In genomic region chr7:142321637-142322306, GRCm38 (mm10) we compare ENCODE assay signal across 13 mouse cellular contexts. TPM values are rescaled to one million over a fixed set of nuclear protein-coding genes. Genes with fewer than 3 reads are reported as not detected.
DNase-seq lines count a peak whose midpoint lies in the region; ATAC-seq and TF ChIP-seq lines count a peak whose summit lies in the region.
"Not testable (repeated sequence)": the region's sequence is repeated elsewhere in the genome, so short reads cannot be mapped to it uniquely, and the experiment has no call there.
"Had no signal": no experiment of that assay in that cellular context is flagged by ENCODE, and none has a peak within 500 bp of the region (broad histone marks: within the 10 kb centered on the region; RNA-seq: fewer than 3 reads in every experiment).

No protein-coding gene starts in this region.

- not testable (repeated sequence) for TF ChIP-seq CTCF in thymus, adult 2 months (IDR thresholded peaks at IDR 0.05; ENCODE audit: borderline replicate concordance, control insufficient read depth, extremely low read depth, insufficient read depth, low read length, poor library complexity)

- H3K9ac ChIP-seq in embryonic facial prominence, embryonic 14.5 days (ENCODE audit: low read depth, low read length); intestine, embryonic 15.5 days; limb, embryonic 13.5 days; neural tube, embryonic 15.5 days (replicated peaks): not testable (repeated sequence)
- H3K9ac ChIP-seq in heart, embryonic 12.5 days, result 0 out of 2 replicates have a peak overlapping the region, but pooled peaks have one; percentile 19

- peak; percentile 81; the same call in 1 of the 2 replicates for ATAC-seq in embryonic facial prominence, embryonic 14.5 days (ENCODE audit: low read depth)
- not testable (repeated sequence) for ATAC-seq in heart, embryonic 12.5 days (ENCODE audit: insufficient number of reproducible peaks, low FRiP score); limb, embryonic 13.5 days (ENCODE audit: low FRiP score, low read depth); neural tube, embryonic 15.5 days (ENCODE audit: low FRiP score)
- ATAC-seq in intestine, embryonic 15.5 days, result 0 out of 2 replicates have a peak, but pooled peaks have one; percentile 9

- not testable (repeated sequence) for TF ChIP-seq POLR2A in thymus, adult 2 months (IDR thresholded peaks at IDR 0.05; ENCODE audit: control insufficient read depth, extremely low read depth, insufficient read depth, low read length, poor library complexity)

- H3K4me2 ChIP-seq in embryonic facial prominence, embryonic 14.5 days (ENCODE audit: low read depth, low read length); heart, embryonic 12.5 days; intestine, embryonic 15.5 days (replicated peaks); limb, embryonic 13.5 days (replicated peaks); neural tube, embryonic 15.5 days: not testable (repeated sequence)

- H3K4me1 ChIP-seq in embryonic facial prominence, embryonic 14.5 days (ENCODE audit: control insufficient read depth, insufficient read depth, low read length), result not testable (repeated sequence)
- H3K4me1 ChIP-seq in heart, embryonic 12.5 days (replicated peaks), result peaks cover 48% of the 10 kb centered on the region
- H3K4me1 ChIP-seq in hindbrain, embryonic 10.5 days (replicated peaks), result peaks cover 22% of the 10 kb centered on the region
- H3K4me1 ChIP-seq in intestine, embryonic 15.5 days (replicated peaks), result peaks cover 13% of the 10 kb centered on the region; the same call in 1 of the 2 replicates
- peaks cover 15% of the 10 kb centered on the region for H3K4me1 ChIP-seq in limb, embryonic 13.5 days
- H3K4me1 ChIP-seq in neural tube, embryonic 15.5 days, result peaks cover 23% of the 10 kb centered on the region
- peaks cover 76% of the 10 kb centered on the region for H3K4me1 ChIP-seq in thymus, adult 2 months (replicated peaks; ENCODE audit: control insufficient read depth, insufficient read depth, low read length)

- WGBS in embryonic facial prominence, embryonic 14.5 days, result 23% methylated on average over 3 of the region's 10 CpGs
- 62% methylated on average over 6 of the region's 10 CpGs for WGBS in heart, embryonic 12.5 days
- 66% methylated on average over 7 of the region's 10 CpGs for WGBS in hindbrain, embryonic 10.5 days
- 38% methylated on average over 7 of the region's 10 CpGs for WGBS in intestine, embryonic 15.5 days
- 23% methylated on average over 7 of the region's 10 CpGs for WGBS in limb, embryonic 13.5 days
- 36% methylated on average over 5 of the region's 10 CpGs for WGBS in neural tube, embryonic 15.5 days
- WGBS in thymus, adult 2 months, result 91% methylated on average over 7 of the region's 10 CpGs

- not testable (repeated sequence) for H3K27me3 ChIP-seq in embryonic facial prominence, embryonic 14.5 days (replicated peaks; ENCODE audit: control insufficient read depth, insufficient read depth, low read length); heart, embryonic 12.5 days (replicated peaks); hindbrain, embryonic 10.5 days (ENCODE audit: insufficient read depth, poor library complexity, severe bottlenecking); intestine, embryonic 15.5 days (replicated peaks); limb, embryonic 13.5 days; neural tube, embryonic 15.5 days (replicated peaks); thymus, adult 2 months (ENCODE audit: control insufficient read depth, insufficient read depth, low read length)

- not testable (repeated sequence) for DNase-seq in embryonic facial prominence, embryonic 14.5 days (ENCODE audit: low spot score); hindbrain, embryonic 10.5 days (ENCODE audit: low spot score); thymus, adult 2 months

- not testable (repeated sequence) for H3K36me3 ChIP-seq in embryonic facial prominence, embryonic 14.5 days (ENCODE audit: control insufficient read depth, insufficient read depth, low read length); heart, embryonic 12.5 days; hindbrain, embryonic 10.5 days; intestine, embryonic 15.5 days; limb, embryonic 13.5 days; neural tube, embryonic 15.5 days; thymus, adult 2 months (ENCODE audit: control insufficient read depth, insufficient read depth, low read length)

- not testable (repeated sequence) for H3K4me3 ChIP-seq in embryonic facial prominence, embryonic 14.5 days (ENCODE audit: low read depth, low read length); heart, embryonic 12.5 days; hindbrain, embryonic 10.5 days; intestine, embryonic 15.5 days (replicated peaks); limb, embryonic 13.5 days; neural tube, embryonic 15.5 days (replicated peaks); thymus, adult 2 months (ENCODE audit: control insufficient read depth, insufficient read depth, low read length)

- H3K9me3 ChIP-seq in embryonic facial prominence, embryonic 14.5 days (ENCODE audit: control insufficient read depth, low read length); heart, embryonic 12.5 days (replicated peaks); hindbrain, embryonic 10.5 days; intestine, embryonic 15.5 days; limb, embryonic 13.5 days; neural tube, embryonic 15.5 days (replicated peaks): not testable (repeated sequence)

- peak overlapping the region; percentile 81 for H3K27ac ChIP-seq in embryonic facial prominence, embryonic 14.5 days (replicated peaks; ENCODE audit: low read depth, low read length)
- H3K27ac ChIP-seq in heart, embryonic 12.5 days (ENCODE audit: poor library complexity, severe bottlenecking), result peak overlapping the region; percentile 73; the same call in 1 of the 2 replicates
- H3K27ac ChIP-seq in hindbrain, embryonic 10.5 days, result peak overlapping the region; percentile 64; the same call in 1 of the 2 replicates
- H3K27ac ChIP-seq in intestine, embryonic 15.5 days, result peak overlapping the region; percentile 51
- H3K27ac ChIP-seq in limb, embryonic 13.5 days, result peak overlapping the region; percentile 63
- peak overlapping the region; percentile 45; the same call in 1 of the 2 replicates for H3K27ac ChIP-seq in neural tube, embryonic 15.5 days (replicated peaks)
- H3K27ac ChIP-seq in thymus, adult 2 months (ENCODE audit: control insufficient read depth, insufficient read depth, low read length), result peak overlapping the region; percentile 100

RNA-seq across cellular contexts. Expression of gene Krtap5-4, which starts 18.4 kb away (rescaled TPM):
- not detected in 2 replicates for polyA plus RNA-seq in embryonic facial prominence, embryonic 14.5 days (2014; fragmentation: Nextera tagmentation; extraction: Ambion mirVana)
- not detected in 2 replicates for polyA plus RNA-seq in heart, embryonic 12.5 days (2016; fragmentation: Nextera tagmentation; extraction: Ambion mirVana)
- polyA plus RNA-seq in hindbrain, embryonic 10.5 days (2016; fragmentation: Nextera tagmentation; extraction: Ambion mirVana), result not detected in 2 replicates
- not detected in 2 replicates for polyA plus RNA-seq in intestine, embryonic 15.5 days (2015; fragmentation: Nextera tagmentation; extraction: Ambion mirVana)
- not detected in 2 replicates for polyA plus RNA-seq in limb, embryonic 13.5 days (2015; fragmentation: Nextera tagmentation; extraction: Ambion mirVana)
- polyA plus RNA-seq in neural tube, embryonic 15.5 days (2015; fragmentation: Nextera tagmentation; extraction: Ambion mirVana), result not detected in 2 replicates
- not detected in 2 replicates for polyA plus RNA-seq in thymus, adult 2 months (2012; rRNA removed)
- polyA plus RNA-seq: forebrain, embryonic 11.5 days; forebrain, embryonic 16.5 days; kidney, embryonic 14.5 days; liver, embryonic 14.5 days; lung, adult 2 months; midbrain, embryonic 15.5 days had no signal

RNA-seq across cellular contexts. Expression of gene Krtap5-1, which starts 24.9 kb away (rescaled TPM):
- polyA plus RNA-seq in embryonic facial prominence, embryonic 14.5 days (2014; fragmentation: Nextera tagmentation; extraction: Ambion mirVana), result not detected in 2 replicates
- polyA plus RNA-seq in heart, embryonic 12.5 days (2016; fragmentation: Nextera tagmentation; extraction: Ambion mirVana), result not detected in 2 replicates
- polyA plus RNA-seq in hindbrain, embryonic 10.5 days (2016; fragmentation: Nextera tagmentation; extraction: Ambion mirVana), result not detected in 2 replicates
- not detected in 2 replicates for polyA plus RNA-seq in intestine, embryonic 15.5 days (2015; fragmentation: Nextera tagmentation; extraction: Ambion mirVana)
- polyA plus RNA-seq in limb, embryonic 13.5 days (2015; fragmentation: Nextera tagmentation; extraction: Ambion mirVana), result not detected in 2 replicates
- polyA plus RNA-seq in neural tube, embryonic 15.5 days (2015; fragmentation: Nextera tagmentation; extraction: Ambion mirVana), result not detected in 2 replicates
- polyA plus RNA-seq in thymus, adult 2 months (2012; rRNA removed), result not detected in 2 replicates
- polyA plus RNA-seq: forebrain, embryonic 11.5 days; forebrain, embryonic 16.5 days; kidney, embryonic 14.5 days; liver, embryonic 14.5 days; lung, adult 2 months; midbrain, embryonic 15.5 days had no signal

RNA-seq across cellular contexts. Expression of gene Gm4559, which starts 47.6 kb away (rescaled TPM):
- polyA plus RNA-seq in embryonic facial prominence, embryonic 14.5 days (2014; fragmentation: Nextera tagmentation; extraction: Ambion mirVana), result not detected in 2 replicates
- polyA plus RNA-seq in heart, embryonic 12.5 days (2016; fragmentation: Nextera tagmentation; extraction: Ambion mirVana), result not detected in 2 replicates
- polyA plus RNA-seq in hindbrain, embryonic 10.5 days (2016; fragmentation: Nextera tagmentation; extraction: Ambion mirVana), result not detected in 2 replicates
- not detected in 2 replicates for polyA plus RNA-seq in intestine, embryonic 15.5 days (2015; fragmentation: Nextera tagmentation; extraction: Ambion mirVana)
- polyA plus RNA-seq in limb, embryonic 13.5 days (2015; fragmentation: Nextera tagmentation; extraction: Ambion mirVana), result not detected in 2 replicates
- polyA plus RNA-seq in neural tube, embryonic 15.5 days (2015; fragmentation: Nextera tagmentation; extraction: Ambion mirVana), result not detected in 2 replicates
- polyA plus RNA-seq in thymus, adult 2 months (2012; rRNA removed), result not detected in 2 replicates
- polyA plus RNA-seq: forebrain, embryonic 11.5 days; forebrain, embryonic 16.5 days; kidney, embryonic 14.5 days; liver, embryonic 14.5 days; lung, adult 2 months; midbrain, embryonic 15.5 days had no signal

RNA-seq across cellular contexts. Expression of gene Ifitm10, which starts 51.8 kb away (rescaled TPM):
- polyA plus RNA-seq in embryonic facial prominence, embryonic 14.5 days (2014; fragmentation: Nextera tagmentation; extraction: Ambion mirVana), result 3.0 and 3.3 TPM in 2 replicates
- polyA plus RNA-seq in heart, embryonic 12.5 days (2016; fragmentation: Nextera tagmentation; extraction: Ambion mirVana), result 5.4 and 7.4 TPM in 2 replicates
- 0.63 and 1.1 TPM in 2 replicates for polyA plus RNA-seq in hindbrain, embryonic 10.5 days (2016; fragmentation: Nextera tagmentation; extraction: Ambion mirVana)
- polyA plus RNA-seq in intestine, embryonic 15.5 days (2015; fragmentation: Nextera tagmentation; extraction: Ambion mirVana), result 1.9 and 2.0 TPM in 2 replicates
- polyA plus RNA-seq in limb, embryonic 13.5 days (2015; fragmentation: Nextera tagmentation; extraction: Ambion mirVana), result 1.1 and 1.5 TPM in 2 replicates
- polyA plus RNA-seq in neural tube, embryonic 15.5 days (2015; fragmentation: Nextera tagmentation; extraction: Ambion mirVana), result 13.5 and 14.7 TPM in 2 replicates
- 10.8 and 14.8 TPM in 2 replicates for polyA plus RNA-seq in thymus, adult 2 months (2012; rRNA removed)

Comparison
In these comparisons a context has a peak if more than half of its experiments do, and no peak if none do; other contexts are left out.
1. H3K27ac ChIP-seq: peak in every context shown above with its lines; median percentile 100 in thymus, adult 2 months; 81 in embryonic facial prominence, embryonic 14.5 days; 73 in heart, embryonic 12.5 days; 64 in hindbrain, embryonic 10.5 days; 63 in limb, embryonic 13.5 days; 51 in intestine, embryonic 15.5 days; 45 in neural tube, embryonic 15.5 days.